Mouse (Mus musculus): ENCODE data around the gene Pum2. TPM values are rescaled to one million over a fixed set of nuclear protein-coding genes. Genes with fewer than 3 reads are reported as not detected.

Gene Pum2
- polyA plus RNA-seq, 1 experiment from 2014 or later = 41.0 TPM

- 0 out of 2 replicates have a peak, but pooled peaks cover 5% of the 10 kb centered on the region for H3K4me1 ChIP-seq
These were observed 87.1 kb downstream of the Pum2 start for GRCm38 (mm10) chr12:8761058-8761457.

GRCm38 (mm10) chr12:8762667-8763066 is 88.7 kb downstream of the Pum2 start:
- H3K9me3 ChIP-seq (replicated peaks) = no peaks in the 10 kb centered on the region
- ATAC-seq (ENCODE audit: insufficient number of reproducible peaks, low FRiP score, low TSS enrichment, low read depth) = no peak
- H3K36me3 ChIP-seq = peaks cover 2% of the 10 kb centered on the region; the same call in 1 of the 2 replicates
- H3K9ac ChIP-seq = no peak overlapping the region
- WGBS = 57% methylated on average over 2 of the region's 2 CpGs
- no peak overlapping the region for H3K4me2 ChIP-seq (replicated peaks)
- no peak overlapping the region for H3K4me3 ChIP-seq (replicated peaks)
- 0 out of 2 replicates have a peak, but pooled peaks cover 5% of the 10 kb centered on the region for H3K4me1 ChIP-seq
- no peaks in the 10 kb centered on the region for H3K27me3 ChIP-seq
- H3K27ac ChIP-seq (replicated peaks) = no peak overlapping the region

More at GRCm38 (mm10) chr12:8761058-8761457, 87.1 kb downstream of the Pum2 start:
- H3K9me3 ChIP-seq (replicated peaks) = no peaks in the 10 kb centered on the region
- no peak overlapping the region for H3K27ac ChIP-seq (replicated peaks)
- 75% methylated on average over 7 of the region's 7 CpGs for WGBS
- H3K27me3 ChIP-seq = no peaks in the 10 kb centered on the region
- ATAC-seq (ENCODE audit: insufficient number of reproducible peaks, low FRiP score, low TSS enrichment, low read depth) = no peak
- no peak overlapping the region for H3K4me2 ChIP-seq (replicated peaks)
- no peak overlapping the region for H3K4me3 ChIP-seq (replicated peaks)
- peaks cover 14% of the 10 kb centered on the region; the same call in 1 of the 2 replicates for H3K36me3 ChIP-seq
- no peak overlapping the region for H3K9ac ChIP-seq

- no peak for ATAC-seq (ENCODE audit: insufficient number of reproducible peaks, low FRiP score, low TSS enrichment, low read depth)
- WGBS = 76% methylated on average over 15 of the region's 15 CpGs
These were observed 90.4 kb downstream of the Pum2 start for GRCm38 (mm10) chr12:8764221-8764930.

GRCm38 (mm10) chr12:8770946-8771843 is 97.3 kb downstream of the Pum2 start, which contains the start of gene Sdc1:
Gene Sdc1, plus strand, starts transcription at chr12:8771323.
- Histone ChIP-seq H3K36me3 (no peaks in the 10 kb centered on the region), H3K27ac (replicated peaks) (peak within 1 kb of the TSS; percentile 90), H3K9me3 (replicated peaks) (no peaks in the 10 kb centered on the region), H3K4me2 (replicated peaks) (peak within 1 kb of the TSS; percentile 85), H3K4me3 (replicated peaks) (peak within 1 kb of the TSS; percentile 92), H3K4me1 (peaks cover 33% of the 10 kb centered on the region), H3K9ac (peak within 1 kb of the TSS; percentile 75), H3K27me3 (no peaks in the 10 kb centered on the region)
- peak; percentile 89 for ATAC-seq (ENCODE audit: insufficient number of reproducible peaks, low FRiP score, low TSS enrichment, low read depth)
- under 1% methylated on average over 65 of the region's 67 CpGs for WGBS

More at GRCm38 (mm10) chr12:8764221-8764930, 90.4 kb downstream of the Pum2 start:
- no peaks in the 10 kb centered on the region for H3K36me3 ChIP-seq
- H3K9me3 ChIP-seq (replicated peaks) = no peaks in the 10 kb centered on the region
- H3K4me1 ChIP-seq = 0 out of 2 replicates have a peak, but pooled peaks cover 5% of the 10 kb centered on the region
- H3K27ac ChIP-seq (replicated peaks) = no peak overlapping the region
- H3K4me3 ChIP-seq (replicated peaks) = no peak overlapping the region
- no peak overlapping the region for H3K4me2 ChIP-seq (replicated peaks)
- no peaks in the 10 kb centered on the region for H3K27me3 ChIP-seq
- H3K9ac ChIP-seq = no peak overlapping the region

- Histone ChIP-seq H3K27me3 (no peaks in the 10 kb centered on the region), H3K4me2 (replicated peaks) (peak overlapping the region; percentile 85), H3K9me3 (replicated peaks) (no peaks in the 10 kb centered on the region), H3K36me3 (no peaks in the 10 kb centered on the region), H3K4me1 (peaks cover 40% of the 10 kb centered on the region), H3K4me3 (replicated peaks) (peak overlapping the region; percentile 92), H3K9ac (peak overlapping the region; percentile 75), H3K27ac (replicated peaks) (peak overlapping the region; percentile 90)
- ATAC-seq (ENCODE audit: insufficient number of reproducible peaks, low FRiP score, low TSS enrichment, low read depth) = peak; percentile 16; the same call in 1 of the 2 replicates
- WGBS = under 1% methylated on average over 37 of the region's 37 CpGs
These were observed 98.0 kb downstream of the Pum2 start for GRCm38 (mm10) chr12:8771844-8772380.

- peaks cover 47% of the 10 kb centered on the region for H3K4me1 ChIP-seq
- no peaks in the 10 kb centered on the region for H3K27me3 ChIP-seq
- peak overlapping the region; percentile 90 for H3K27ac ChIP-seq (replicated peaks)
- H3K4me3 ChIP-seq (replicated peaks) = peak overlapping the region; percentile 92
- ATAC-seq (ENCODE audit: insufficient number of reproducible peaks, low FRiP score, low TSS enrichment, low read depth) = 0 out of 2 replicates have a peak, but pooled peaks have one; percentile 40
- no peaks in the 10 kb centered on the region for H3K36me3 ChIP-seq
- WGBS = under 1% methylated on average over 52 of the region's 55 CpGs
- no peaks in the 10 kb centered on the region for H3K9me3 ChIP-seq (replicated peaks)
- H3K9ac ChIP-seq = peak overlapping the region; percentile 75
- peak overlapping the region; percentile 85 for H3K4me2 ChIP-seq (replicated peaks)
These were observed 98.7 kb downstream of the Pum2 start for GRCm38 (mm10) chr12:8772451-8773143.

- H3K4me2 ChIP-seq (replicated peaks) = peak overlapping the region; percentile 85
- 15% methylated on average over 6 of the region's 6 CpGs for WGBS
- H3K27me3 ChIP-seq = no peaks in the 10 kb centered on the region
- no peaks in the 10 kb centered on the region for H3K9me3 ChIP-seq (replicated peaks)
- no peak for ATAC-seq (ENCODE audit: insufficient number of reproducible peaks, low FRiP score, low TSS enrichment, low read depth)
- no peaks in the 10 kb centered on the region for H3K36me3 ChIP-seq
- peak overlapping the region; percentile 90 for H3K27ac ChIP-seq (replicated peaks)
- H3K4me3 ChIP-seq (replicated peaks) = peak overlapping the region; percentile 92
- H3K4me1 ChIP-seq = peaks cover 54% of the 10 kb centered on the region
- H3K9ac ChIP-seq = peak overlapping the region; percentile 75; the same call in 1 of the 2 replicates
These were observed 99.4 kb downstream of the Pum2 start for GRCm38 (mm10) chr12:8773336-8773735.

GRCm38 (mm10) chr12:8774183-8774582 is 100.2 kb downstream of the Pum2 start:
- Histone ChIP-seq H3K9ac (no peak overlapping the region), H3K4me3 (replicated peaks) (0 out of 2 replicates have a peak overlapping the region, but pooled peaks have one; percentile 9), H3K4me1 (peaks cover 63% of the 10 kb centered on the region), H3K4me2 (replicated peaks) (peak overlapping the region; percentile 85), H3K36me3 (no peaks in the 10 kb centered on the region), H3K9me3 (replicated peaks) (no peaks in the 10 kb centered on the region), H3K27me3 (no peaks in the 10 kb centered on the region), H3K27ac (replicated peaks) (peak overlapping the region; percentile 55; the same call in 1 of the 2 replicates)
- ATAC-seq (ENCODE audit: insufficient number of reproducible peaks, low FRiP score, low TSS enrichment, low read depth) = no peak

GRCm38 (mm10) chr12:8776206-8776605 is 102.3 kb downstream of the Pum2 start:
- H3K27me3 ChIP-seq = no peaks in the 10 kb centered on the region
- 72% methylated on average over 7 of the region's 7 CpGs for WGBS
- no peak overlapping the region for H3K4me3 ChIP-seq (replicated peaks)
- H3K4me2 ChIP-seq (replicated peaks) = 0 out of 2 replicates have a peak overlapping the region, but pooled peaks have one; percentile 6
- no peak overlapping the region for H3K9ac ChIP-seq
- H3K36me3 ChIP-seq = no peaks in the 10 kb centered on the region
- H3K9me3 ChIP-seq (replicated peaks) = no peaks in the 10 kb centered on the region
- peaks cover 80% of the 10 kb centered on the region for H3K4me1 ChIP-seq
- H3K27ac ChIP-seq (replicated peaks) = peak overlapping the region; percentile 45
- no peak for ATAC-seq (ENCODE audit: insufficient number of reproducible peaks, low FRiP score, low TSS enrichment, low read depth)

- WGBS = 87% methylated on average over 3 of the region's 3 CpGs
- no peak overlapping the region for H3K9ac ChIP-seq
- H3K4me3 ChIP-seq (replicated peaks) = no peak overlapping the region
- H3K4me2 ChIP-seq (replicated peaks) = no peak overlapping the region
- peak overlapping the region; percentile 45; the same call in 1 of the 2 replicates for H3K27ac ChIP-seq (replicated peaks)
- H3K36me3 ChIP-seq = no peaks in the 10 kb centered on the region
- H3K27me3 ChIP-seq = no peaks in the 10 kb centered on the region
- no peak for ATAC-seq (ENCODE audit: insufficient number of reproducible peaks, low FRiP score, low TSS enrichment, low read depth)
- H3K4me1 ChIP-seq = peaks cover 85% of the 10 kb centered on the region
- H3K9me3 ChIP-seq (replicated peaks) = no peaks in the 10 kb centered on the region
These were observed 102.8 kb downstream of the Pum2 start for GRCm38 (mm10) chr12:8776741-8777140.
